Mouse (Mus musculus) heart, postnatal 0 days (tissue): ENCODE measurements around the gene Ddx39b.

Source experiments
- CTCF ChIP-seq: IDR thresholded peaks from 2 replicates; pipeline ENCODE4 v1.5.1; 2016; ENCODE audit warnings: antibody characterized with exemption, control low read depth, low read depth
- EP300 ChIP-seq: IDR thresholded peaks from 2 replicates; pipeline ENCODE4 v1.6.1; 2016; ENCODE audit warnings: antibody characterized with exemption, low read depth

GRCm38 (mm10) chr17:35196321-35196641 is 45.3 kb upstream of the Ddx39b start:
- TF ChIP-seq CTCF (no peak), EP300 (no peak)
